Mouse (Mus musculus) MEL (cell line): ENCODE measurements around the gene Cd24a. TPM values are rescaled to one million over a fixed set of nuclear protein-coding genes. Genes with fewer than 3 reads are reported as not detected.

Source experiments
- DNase-seq: peaks from one replicate; pipeline ENCODE4 v3.0.0; 2011; ENCODE audit warnings: low read depth, low spot score
- H3K27ac ChIP-seq: 2 replicates; pipeline ENCODE4 v1.5.1; 2012; ENCODE audit warnings: low read depth, mild to moderate bottlenecking, control low read depth, low read length, moderate library complexity; ENCODE audit not compliant: control insufficient read depth
- H3K27me3 ChIP-seq, 2 experiments: fragments of 150-350 bp in 1 of 2; sonication (generic) in 1 of 2; 2 replicates each; pipeline ENCODE4 v1.6.1; 2012; ENCODE audit warnings: low read length in 2 of 2, mild to moderate bottlenecking in 2 of 2, improper control_type of control experiment in 1 of 2, moderate library complexity in 1 of 2; ENCODE audit not compliant: insufficient read depth in 2 of 2, control insufficient read depth in 1 of 2
- H3K36me3 ChIP-seq, 2 experiments: 2 replicates each; pipeline ENCODE4 v1.6.1; 2012 to 2014; ENCODE audit warnings: low read length in 2 of 2, improper control_type of control experiment in 1 of 2, inconsistent platforms in 1 of 2, mild to moderate bottlenecking in 1 of 2; ENCODE audit not compliant: insufficient read depth in 2 of 2, control insufficient read depth in 1 of 2
- H3K4me1 ChIP-seq, 2 experiments: fragments of 150-350 bp in 1 of 2; sonication (generic) in 1 of 2; 2 replicates each; pipeline ENCODE4 v1.6.1; 2012; ENCODE audit warnings: low read length in 2 of 2, improper control_type of control experiment in 1 of 2, mild to moderate bottlenecking in 1 of 2; ENCODE audit not compliant: insufficient read depth in 2 of 2, control insufficient read depth in 1 of 2
- H3K4me3 ChIP-seq, 2 experiments: fragments of 150-350 bp in 1 of 2; sonication (generic) in 1 of 2; 2 replicates each; pipeline ENCODE4 v1.5.1; 2012; ENCODE audit warnings: low read depth in 2 of 2, low read length in 2 of 2, mild to moderate bottlenecking in 2 of 2, moderate library complexity in 2 of 2, control low read depth in 1 of 2, improper control_type of control experiment in 1 of 2; ENCODE audit not compliant: control insufficient read depth in 1 of 2, insufficient read depth in 1 of 2
- H3K79me2 ChIP-seq: 2 replicates; pipeline ENCODE4 v1.6.1; 2012; ENCODE audit warnings: mild to moderate bottlenecking, low read length, moderate library complexity; ENCODE audit not compliant: control insufficient read depth, poor library complexity, insufficient read depth
- H3K9ac ChIP-seq: 2 replicates; pipeline ENCODE4 v1.6.1; 2012; ENCODE audit warnings: low read depth, mild to moderate bottlenecking, control low read depth, low read length, moderate library complexity; ENCODE audit not compliant: control insufficient read depth, poor library complexity, severe bottlenecking
- H3K9me3 ChIP-seq: fragments of 150-350 bp; sonication (generic); replicated peaks from 2 replicates; pipeline ENCODE4 v1.6.1; 2012; ENCODE audit warnings: mild to moderate bottlenecking, low read length, improper control_type of control experiment, moderate library complexity; ENCODE audit not compliant: insufficient read depth
- CHD2 ChIP-seq: IDR thresholded peaks from 2 replicates; pipeline ENCODE4 v1.6.1; 2011; ENCODE audit warnings: low read length, improper control_type of control experiment
- CTCF ChIP-seq, 3 experiments: IDR thresholded peaks in 2 of 3; conservative IDR thresholded peaks in 1 of 3; 2 replicates each; pipeline ENCODE4 v1.5.1; 2011 to 2012; ENCODE audit warnings: low read length in 3 of 3, low read depth in 2 of 3, mild to moderate bottlenecking in 2 of 3, improper control_type of control experiment in 1 of 3, inconsistent platforms in 1 of 3, mixed read lengths in 1 of 3, moderate library complexity in 1 of 3; ENCODE audit not compliant: control insufficient read depth in 1 of 3, insufficient read depth in 1 of 3, poor library complexity in 1 of 3, severe bottlenecking in 1 of 3
- E2F4 ChIP-seq: IDR thresholded peaks from 2 replicates; pipeline ENCODE4 v1.6.1; 2011; ENCODE audit warnings: low read depth, low read length, improper control_type of control experiment, borderline replicate concordance
- ELF1 ChIP-seq: IDR thresholded peaks from 2 replicates; pipeline ENCODE4 v1.6.1; 2014; ENCODE audit warnings: low read depth, mild to moderate bottlenecking, inconsistent platforms, low read length, improper control_type of control experiment, moderate library complexity
- GABPA ChIP-seq: IDR thresholded peaks from 2 replicates; pipeline ENCODE4 v1.6.1; 2012; ENCODE audit warnings: low read depth, mild to moderate bottlenecking, inconsistent platforms, low read length, improper control_type of control experiment, moderate library complexity
- HCFC1 ChIP-seq: IDR thresholded peaks from 2 replicates; pipeline ENCODE4 v1.6.1; 2012; ENCODE audit warnings: low read depth, mild to moderate bottlenecking, inconsistent platforms, low read length, improper control_type of control experiment, moderate library complexity
- JUND ChIP-seq: IDR thresholded peaks from 2 replicates; pipeline ENCODE4 v1.6.1; 2011; ENCODE audit warnings: low read depth, mild to moderate bottlenecking, improper control_type of control experiment, low read length
- KAT2A ChIP-seq: conservative IDR thresholded peaks from 2 replicates; pipeline ENCODE4 v1.6.1; 2012; ENCODE audit warnings: low read depth, low read length, improper control_type of control experiment, inconsistent platforms
- MAFK ChIP-seq: IDR thresholded peaks from 2 replicates; pipeline ENCODE4 v1.6.1; 2011; ENCODE audit warnings: low read depth, mild to moderate bottlenecking, low read length, improper control_type of control experiment, borderline replicate concordance
- MAX ChIP-seq: IDR thresholded peaks from 2 replicates; pipeline ENCODE4 v1.6.1; 2011; ENCODE audit warnings: low read length, improper control_type of control experiment
- MEF2A ChIP-seq: IDR thresholded peaks from 2 replicates; pipeline ENCODE4 v1.6.1; 2014; ENCODE audit warnings: low read depth, mild to moderate bottlenecking, inconsistent platforms, low read length, improper control_type of control experiment; ENCODE audit not compliant: poor library complexity, insufficient replicate concordance, severe bottlenecking; ENCODE audit errors: extremely low read depth
- MXI1 ChIP-seq: IDR thresholded peaks from 2 replicates; pipeline ENCODE4 v1.6.1; 2011; ENCODE audit warnings: mild to moderate bottlenecking, low read depth, low read length, improper control_type of control experiment
- MYC ChIP-seq: IDR thresholded peaks from 2 replicates; pipeline ENCODE4 v1.6.1; 2011; ENCODE audit warnings: low read depth, mild to moderate bottlenecking, low read length, improper control_type of control experiment, moderate library complexity
- NELFE ChIP-seq: IDR thresholded peaks from 2 replicates; pipeline ENCODE4 v1.6.1; 2011; ENCODE audit warnings: low read depth, low read length, improper control_type of control experiment
- NRF1 ChIP-seq: IDR thresholded peaks from 2 replicates; pipeline ENCODE4 v1.6.1; 2014; ENCODE audit warnings: low read depth, mild to moderate bottlenecking, inconsistent platforms, low read length, improper control_type of control experiment, moderate library complexity; ENCODE audit not compliant: poor library complexity, insufficient read depth, severe bottlenecking
- POLR2A ChIP-seq, 2 experiments: IDR thresholded peaks; 2 replicates each; pipeline ENCODE4 v1.6.1; 2011 to 2012; ENCODE audit warnings: low read length in 2 of 2, mild to moderate bottlenecking in 2 of 2, control low read depth in 1 of 2, improper control_type of control experiment in 1 of 2, low read depth in 1 of 2, moderate library complexity in 1 of 2; ENCODE audit not compliant: control insufficient read depth in 1 of 2, insufficient read depth in 1 of 2, poor library complexity in 1 of 2
- POLR2AphosphoS2 ChIP-seq: IDR thresholded peaks from 2 replicates; pipeline ENCODE4 v1.6.1; 2011; ENCODE audit warnings: low read length, improper control_type of control experiment
- RAD21 ChIP-seq: IDR thresholded peaks from 2 replicates; pipeline ENCODE4 v1.6.1; 2011; ENCODE audit warnings: mild to moderate bottlenecking, low read depth, low read length, improper control_type of control experiment
- TBP ChIP-seq: IDR thresholded peaks from 2 replicates; pipeline ENCODE4 v1.8.0; 2011; ENCODE audit warnings: low read depth, low read length, improper control_type of control experiment
- ZKSCAN1 ChIP-seq: IDR thresholded peaks from 2 replicates; pipeline ENCODE4 v1.6.1; 2012; ENCODE audit warnings: low read depth, mild to moderate bottlenecking, inconsistent platforms, low read length, improper control_type of control experiment, moderate library complexity
- ZMIZ1 ChIP-seq: IDR thresholded peaks from 2 replicates; pipeline ENCODE4 v1.6.1; 2012; ENCODE audit warnings: low read depth, mild to moderate bottlenecking, inconsistent platforms, low read length, improper control_type of control experiment, moderate library complexity
- polyA plus RNA-seq, 2 experiments: library from polyadenylated mRNA; stranded (reverse) in 1 of 2; unstranded in 1 of 2; fragments of >175 nt in 1 of 2; fragments of >200 nt in 1 of 2; gene quantifications; 2 replicates each; pipeline versions ENCODE4 v1.2.1 to v1.2.4; 2012; ENCODE audit warnings: low replicate concordance in 2 of 2, low read depth in 1 of 2; ENCODE audit not compliant: insufficient read length in 2 of 2, insufficient read depth in 1 of 2, missing spikeins in 1 of 2
- total RNA-seq: library from RNA; depleted of rRNA; stranded (reverse); fragments of 300-350 nt; gene quantifications from 2 replicates; pipeline ENCODE4 v1.2.3, GENCODE M21; 2012

The Cd24a gene
- total and polyA plus RNA-seq, 3 experiments = 96.6 to 181 TPM; not detected in 1

- Histone ChIP-seq H3K27ac (no peak overlapping the region), H3K9me3 (no peaks in the 10 kb centered on the region), H3K27me3 (no peaks in the 10 kb centered on the region), H3K9ac (no peak overlapping the region), H3K4me1 (peaks cover 3 to 4% of the 10 kb centered on the region in 2 experiments; a peak in 2 of 4 replicates), H3K4me3 (no peak overlapping the region), H3K79me2 (no peaks in the 10 kb centered on the region), H3K36me3 (peaks cover 0 to 2% of the 10 kb centered on the region in 2 experiments; a peak in 2 of 4 replicates)
- DNase-seq = no peak
- TF ChIP-seq ZKSCAN1 (no peak), MAX (no peak), NRF1 (no peak), MXI1 (no peak), ELF1 (no peak), NELFE (no peak), POLR2AphosphoS2 (no peak), POLR2A (IDR thresholded peaks at IDR 0.05; ENCODE audit: control insufficient read depth in 1 of 2, insufficient read depth in 1 of 2, low read depth in 1 of 2, low read length in 2 of 2, poor library complexity in 1 of 2) (no peak), TBP (no peak), JUND (no peak), MYC (no peak), GABPA (no peak), MAFK (no peak), ZMIZ1 (no peak), HCFC1 (no peak), RAD21 (no peak), KAT2A (no peak)
Measured at GRCm38 (mm10) chr10:43603975-43604686, 26.0 kb downstream of the Cd24a start.

- Histone ChIP-seq H3K9me3 (no peaks in the 10 kb centered on the region), H3K27me3 (no peaks in the 10 kb centered on the region), H3K4me3 (no peak overlapping the region), H3K36me3 (peaks cover 0 to 9% of the 10 kb centered on the region in 2 experiments; a peak in 2 of 4 replicates)
- no peak for DNase-seq
- TF ChIP-seq MXI1 = no peak
- no peak for TF ChIP-seq MYC
- no peak for TF ChIP-seq CHD2
- no peak for TF ChIP-seq RAD21
- TF ChIP-seq CTCF (IDR thresholded peaks at IDR 0.05 in 2 of 3, conservative IDR thresholded peaks at IDR 0.05 in 1 of 3; ENCODE audit: control insufficient read depth in 1 of 3, insufficient read depth in 1 of 3, low read depth in 2 of 3, low read length in 3 of 3, poor library complexity in 1 of 3, severe bottlenecking in 1 of 3) = no peak
- TF ChIP-seq ZMIZ1 = no peak
- TF ChIP-seq MEF2A = no peak
- no peak for TF ChIP-seq E2F4
- no peak for TF ChIP-seq POLR2AphosphoS2
- TF ChIP-seq, all 39 proteins: peak for 0
- H3K9ac ChIP-seq = no peak overlapping the region
- no peaks in the 10 kb centered on the region for H3K79me2 ChIP-seq
- H3K4me1 ChIP-seq = peaks cover 6 to 8% of the 10 kb centered on the region in 2 experiments; a peak in 3 of 4 replicates
- H3K27ac ChIP-seq = no peak overlapping the region
Measured at GRCm38 (mm10) chr10:43604687-43605250, 26.7 kb downstream of the Cd24a start.
